Mouse (Mus musculus) lung, postnatal 4 days (tissue): ENCODE measurements around the gene Oxsr1.
"Not testable (repeated sequence)": the region's sequence is repeated elsewhere in the genome, so short reads cannot be mapped to it uniquely, and the experiment has no call there.

ENCODE experiments used
- DNase-seq, 2 experiments: peaks; one replicate each; pipeline ENCODE4 v3.0.0; 2021

Oxsr1 gene

GRCm38 (mm10) chr9:119322289-119323259 lies at the start of gene Oxsr1:
Oxsr1 (minus strand) TSS chr9:119322427.
- DNase-seq = peak; percentile 99 to 100

GRCm38 (mm10) chr9:119371251-119371650 lies 49.0 kb upstream of the Oxsr1 start:
- DNase-seq = no peak

GRCm38 (mm10) chr9:119370770-119371169 lies 48.5 kb upstream of the Oxsr1 start:
- DNase-seq = not testable (repeated sequence)

- DNase-seq = no peak
These were observed 46.1 kb upstream of the Oxsr1 start for GRCm38 (mm10) chr9:119368367-119368766.

GRCm38 (mm10) chr9:119365284-119365683 lies 43.1 kb upstream of the Oxsr1 start, which contains the start of gene Slc22a14:
Slc22a14 (minus strand) TSS chr9:119365553.
- DNase-seq = peak in 1 of 2 experiments; percentile 39

- no peak for DNase-seq
These were observed 41.0 kb upstream of the Oxsr1 start for GRCm38 (mm10) chr9:119363229-119363628.

- no peak for DNase-seq
These were observed 39.2 kb upstream of the Oxsr1 start for GRCm38 (mm10) chr9:119361416-119361815.

- no peak for DNase-seq
These were observed 35.8 kb upstream of the Oxsr1 start for GRCm38 (mm10) chr9:119358058-119358429.

GRCm38 (mm10) chr9:119357331-119358057 lies 35.3 kb upstream of the Oxsr1 start, which contains the start of gene Xylb:
Xylb (plus strand) TSS chr9:119357381.
- peak; percentile 94 to 95 for DNase-seq

GRCm38 (mm10) chr9:119355943-119356342 lies 33.7 kb upstream of the Oxsr1 start:
- DNase-seq = no peak

- DNase-seq = no peak
These were observed 31.7 kb upstream of the Oxsr1 start for GRCm38 (mm10) chr9:119353926-119354325.

GRCm38 (mm10) chr9:119352060-119352459 lies 29.8 kb upstream of the Oxsr1 start:
- peak; percentile 81 to 87 for DNase-seq

- no peak for DNase-seq
These were observed 28.9 kb upstream of the Oxsr1 start for GRCm38 (mm10) chr9:119350947-119351705.

- no peak for DNase-seq
These were observed 28.3 kb upstream of the Oxsr1 start for GRCm38 (mm10) chr9:119350531-119350930.

GRCm38 (mm10) chr9:119346376-119346775 lies 24.1 kb upstream of the Oxsr1 start:
- no peak for DNase-seq

- DNase-seq = no peak
These were observed 20.5 kb upstream of the Oxsr1 start for GRCm38 (mm10) chr9:119342728-119343127.

GRCm38 (mm10) chr9:119340909-119341816 lies 18.9 kb upstream of the Oxsr1 start, which contains the start of gene Myd88:
Myd88 (minus strand) TSS chr9:119341411.
- peak; percentile 96 to 99 for DNase-seq

GRCm38 (mm10) chr9:119340212-119340580 lies 18.0 kb upstream of the Oxsr1 start:
- no peak for DNase-seq

- peak; percentile 84 to 85 for DNase-seq
These were observed 17.5 kb upstream of the Oxsr1 start, which contains the start of gene Acaa1a for GRCm38 (mm10) chr9:119339558-119340211. Acaa1a (plus strand) TSS chr9:119339676.

GRCm38 (mm10) chr9:119339106-119339505 lies 16.9 kb upstream of the Oxsr1 start:
- DNase-seq = no peak

- DNase-seq = no peak
These were observed 16.1 kb upstream of the Oxsr1 start for GRCm38 (mm10) chr9:119338350-119338749.
